Mouse (Mus musculus): Measurements from ENCODE around the gene Lexm. TPM values are rescaled to one million over a fixed set of nuclear protein-coding genes. Genes with fewer than 3 reads are reported as not detected.

Gene Lexm
- polyA plus RNA-seq, 1 experiment from 2014 or later, result 0.48 TPM

DNA sequence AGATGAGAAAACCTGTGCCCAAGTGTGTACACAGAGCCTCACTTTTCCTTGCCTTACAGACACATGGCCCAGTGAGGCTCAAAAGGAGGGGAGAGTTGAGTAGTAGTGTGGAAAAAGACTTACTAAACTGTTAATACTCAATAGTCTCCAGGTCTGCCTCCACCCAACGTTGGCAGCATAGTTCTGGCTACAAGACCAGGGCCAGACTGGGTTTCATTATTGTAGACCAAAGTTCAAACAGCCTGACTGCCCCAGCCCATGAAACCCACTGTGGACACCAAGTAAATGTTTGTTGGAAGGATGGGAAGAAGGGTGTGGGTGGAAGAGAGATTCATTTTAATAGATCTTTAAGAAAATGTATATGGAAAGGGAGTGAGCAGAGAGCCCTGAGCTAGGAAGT is 70.1 kb downstream of the Lexm start:
- no peak overlapping the region for H3K27ac ChIP-seq (replicated peaks; ENCODE audit: low read depth, low read length)
- ATAC-seq (replicated peaks; ENCODE audit: insufficient number of reproducible peaks, low FRiP score, low TSS enrichment, low read depth) (no peak), DNase-seq (ENCODE audit: low spot score) (no peak)
- H3K9ac ChIP-seq (replicated peaks; ENCODE audit: low read length), result no peak overlapping the region
- no peaks in the 10 kb centered on the region for H3K36me3 ChIP-seq (replicated peaks; ENCODE audit: control insufficient read depth, insufficient read depth, low read depth, low read length)
- no peaks in the 10 kb centered on the region for H3K9me3 ChIP-seq (replicated peaks; ENCODE audit: control insufficient read depth, low read length)
- WGBS, result 86% methylated on average over 1 of the region's 1 CpGs
- no peaks in the 10 kb centered on the region for H3K27me3 ChIP-seq (ENCODE audit: control insufficient read depth, insufficient read depth, low read length)
- H3K4me2 ChIP-seq (ENCODE audit: low read depth, low read length), result no peak overlapping the region
- no peak overlapping the region for H3K4me3 ChIP-seq (ENCODE audit: low read depth, low read length)
- H3K4me1 ChIP-seq (ENCODE audit: control insufficient read depth, insufficient read depth, low read length), result no peaks in the 10 kb centered on the region

DNA sequence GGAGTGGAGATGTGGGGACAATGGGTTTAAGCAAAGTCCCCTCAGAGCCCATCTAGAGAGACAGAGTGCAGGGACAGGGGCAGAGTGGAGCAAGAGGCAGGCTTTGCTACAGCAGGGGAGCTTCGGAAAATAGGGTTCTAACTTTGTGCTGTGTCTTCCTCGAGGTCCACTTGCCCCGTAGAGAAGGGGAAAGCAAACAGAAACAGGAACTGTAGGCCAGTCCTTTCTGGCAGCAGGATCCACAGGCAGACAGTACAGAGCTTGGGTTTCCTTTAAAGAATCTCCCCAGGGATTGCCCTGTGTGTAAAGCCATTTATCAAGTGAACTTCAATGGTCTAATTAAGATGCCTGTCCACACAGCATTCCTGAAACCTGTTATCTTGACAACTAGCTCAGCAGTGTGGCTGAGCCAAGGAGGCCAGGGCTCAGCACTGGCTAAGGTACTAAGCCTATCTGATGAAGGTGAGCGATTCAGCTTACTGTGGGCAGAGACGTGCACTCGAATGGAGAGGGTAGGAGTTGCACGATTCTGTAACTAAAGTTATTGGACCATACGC is 71.1 kb downstream of the Lexm start:
- H3K27me3 ChIP-seq (ENCODE audit: control insufficient read depth, insufficient read depth, low read length), result no peaks in the 10 kb centered on the region
- ATAC-seq (replicated peaks; ENCODE audit: insufficient number of reproducible peaks, low FRiP score, low TSS enrichment, low read depth), result no peak

DNA sequence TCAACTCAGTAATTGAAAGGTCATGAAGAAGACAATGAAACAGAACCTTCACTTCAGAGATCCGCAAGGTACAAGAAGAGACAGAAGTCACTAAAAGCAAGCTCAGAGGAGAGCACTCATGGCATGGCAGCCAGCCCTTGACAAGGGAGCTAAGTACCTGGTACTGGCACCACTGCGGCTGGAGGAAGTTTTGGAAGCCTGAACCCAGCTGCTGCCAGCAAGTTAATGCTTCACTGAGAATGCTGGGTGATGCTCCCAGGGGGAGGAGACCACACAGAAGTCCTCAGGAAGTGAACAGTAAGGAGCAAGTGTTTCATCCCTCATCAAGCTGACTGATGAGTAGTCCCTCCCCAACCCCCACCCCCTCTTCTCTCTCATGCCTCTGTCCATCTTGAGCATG is 74.8 kb downstream of the Lexm start:
- no peak for ATAC-seq (replicated peaks; ENCODE audit: insufficient number of reproducible peaks, low FRiP score, low TSS enrichment, low read depth)
- no peaks in the 10 kb centered on the region for H3K27me3 ChIP-seq (ENCODE audit: control insufficient read depth, insufficient read depth, low read length)
- no peak overlapping the region for H3K4me3 ChIP-seq (ENCODE audit: low read depth, low read length)
- no peaks in the 10 kb centered on the region for H3K9me3 ChIP-seq (replicated peaks; ENCODE audit: control insufficient read depth, low read length)
- no peak overlapping the region for H3K27ac ChIP-seq (replicated peaks; ENCODE audit: low read depth, low read length)
- H3K36me3 ChIP-seq (replicated peaks; ENCODE audit: control insufficient read depth, insufficient read depth, low read depth, low read length), result no peaks in the 10 kb centered on the region
- DNase-seq (ENCODE audit: low spot score), result no peak
- 98% methylated on average over 2 of the region's 2 CpGs for WGBS
- H3K4me1 ChIP-seq (ENCODE audit: control insufficient read depth, insufficient read depth, low read length), result no peaks in the 10 kb centered on the region
- no peak overlapping the region for H3K9ac ChIP-seq (replicated peaks; ENCODE audit: low read length)
- no peak overlapping the region for H3K4me2 ChIP-seq (ENCODE audit: low read depth, low read length)

More for the DNA sequence above, 71.1 kb downstream of the Lexm start:
- no peaks in the 10 kb centered on the region for H3K9me3 ChIP-seq (replicated peaks; ENCODE audit: control insufficient read depth, low read length)
- DNase-seq (ENCODE audit: low spot score), result no peak
- no peak overlapping the region for H3K4me3 ChIP-seq (ENCODE audit: low read depth, low read length)
- WGBS, result 76% methylated on average over 8 of the region's 8 CpGs
- no peaks in the 10 kb centered on the region for H3K36me3 ChIP-seq (replicated peaks; ENCODE audit: control insufficient read depth, insufficient read depth, low read depth, low read length)
- H3K9ac ChIP-seq (replicated peaks; ENCODE audit: low read length), result no peak overlapping the region
- no peak overlapping the region for H3K4me2 ChIP-seq (ENCODE audit: low read depth, low read length)
- H3K27ac ChIP-seq (replicated peaks; ENCODE audit: low read depth, low read length), result no peak overlapping the region
- no peaks in the 10 kb centered on the region for H3K4me1 ChIP-seq (ENCODE audit: control insufficient read depth, insufficient read depth, low read length)

DNA sequence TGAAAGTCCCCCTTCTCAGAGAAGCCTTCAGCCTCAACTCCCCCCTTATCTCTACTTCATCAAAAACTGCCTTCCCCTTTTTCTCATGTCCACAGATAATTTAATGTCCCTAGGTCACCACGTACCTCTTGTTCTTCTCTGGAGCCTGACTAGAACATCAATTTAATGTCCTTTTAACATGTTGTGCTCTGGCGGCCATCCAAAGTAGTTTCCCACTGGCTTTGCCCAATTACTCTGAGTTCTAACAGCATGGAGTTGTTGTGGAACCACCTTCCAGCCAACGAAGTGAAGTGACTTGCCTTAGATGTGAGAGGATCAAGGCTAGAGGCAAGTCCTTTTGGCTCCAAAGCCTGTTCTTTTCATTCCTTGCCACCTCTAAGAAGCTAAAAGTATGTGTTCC is 75.5 kb downstream of the Lexm start:
- H3K27me3 ChIP-seq (ENCODE audit: control insufficient read depth, insufficient read depth, low read length), result no peaks in the 10 kb centered on the region
- ATAC-seq (replicated peaks; ENCODE audit: insufficient number of reproducible peaks, low FRiP score, low TSS enrichment, low read depth), result no peak
- 74% methylated on average over 3 of the region's 3 CpGs for WGBS
- H3K9me3 ChIP-seq (replicated peaks; ENCODE audit: control insufficient read depth, low read length), result no peaks in the 10 kb centered on the region
- no peak overlapping the region for H3K27ac ChIP-seq (replicated peaks; ENCODE audit: low read depth, low read length)
- no peak overlapping the region for H3K9ac ChIP-seq (replicated peaks; ENCODE audit: low read length)
- H3K4me1 ChIP-seq (ENCODE audit: control insufficient read depth, insufficient read depth, low read length), result no peaks in the 10 kb centered on the region
- no peak overlapping the region for H3K4me3 ChIP-seq (ENCODE audit: low read depth, low read length)
- no peak for DNase-seq (ENCODE audit: low spot score)
- H3K4me2 ChIP-seq (ENCODE audit: low read depth, low read length), result no peak overlapping the region
- no peaks in the 10 kb centered on the region for H3K36me3 ChIP-seq (replicated peaks; ENCODE audit: control insufficient read depth, insufficient read depth, low read depth, low read length)

Other genes with a start within 250 kb of the Lexm start
- gene Pcsk9, start 152.9 kb downstream of the Lexm start, polyA plus RNA-seq (2014; fragmentation: Nextera tagmentation; extraction: Ambion mirVana), result 0.63 and 0.65 TPM in 2 replicates
- gene Bsnd, start 125.0 kb downstream of the Lexm start, polyA plus RNA-seq (2014; fragmentation: Nextera tagmentation; extraction: Ambion mirVana), result not detected in 2 replicates
- gene Dhcr24, start 56.2 kb downstream of the Lexm start, polyA plus RNA-seq (2014; fragmentation: Nextera tagmentation; extraction: Ambion mirVana), result 21.8 and 22.2 TPM in 2 replicates
- 0.10 and 0.33 TPM in 2 replicates for gene Ttc22, start 5.2 kb upstream of the Lexm start, polyA plus RNA-seq (2014; fragmentation: Nextera tagmentation; extraction: Ambion mirVana)
- gene Pars2, start 33.8 kb upstream of the Lexm start, polyA plus RNA-seq (2014; fragmentation: Nextera tagmentation; extraction: Ambion mirVana), result 14.9 and 16.0 TPM in 2 replicates
- gene Ttc4, start 61.7 kb upstream of the Lexm start, polyA plus RNA-seq (2014; fragmentation: Nextera tagmentation; extraction: Ambion mirVana), result 97.2 and 99.0 TPM in 2 replicates
- gene Mroh7, start 113.7 kb upstream of the Lexm start, polyA plus RNA-seq (2014; fragmentation: Nextera tagmentation; extraction: Ambion mirVana), result 0.11 TPM in 1 of 2 replicates, not detected in the other
- gene Fam151a, start 116.6 kb upstream of the Lexm start, polyA plus RNA-seq (2014; fragmentation: Nextera tagmentation; extraction: Ambion mirVana), result 0.15 TPM in 2 replicates
- 1.1 and 1.2 TPM in 2 replicates for gene Acot11, start 187.8 kb upstream of the Lexm start, polyA plus RNA-seq (2014; fragmentation: Nextera tagmentation; extraction: Ambion mirVana)

Measured in embryonic facial prominence, embryonic 11.5 days (tissue).